Mouse (Mus musculus): ENCODE measurements at regions not wholly inside any gene's neighbourhood (a gene's known extent, or its start where the extent isn't known, plus 50 kb on each side); places are given as distances from the start of the nearest gene placed in this dataset.

DNA sequence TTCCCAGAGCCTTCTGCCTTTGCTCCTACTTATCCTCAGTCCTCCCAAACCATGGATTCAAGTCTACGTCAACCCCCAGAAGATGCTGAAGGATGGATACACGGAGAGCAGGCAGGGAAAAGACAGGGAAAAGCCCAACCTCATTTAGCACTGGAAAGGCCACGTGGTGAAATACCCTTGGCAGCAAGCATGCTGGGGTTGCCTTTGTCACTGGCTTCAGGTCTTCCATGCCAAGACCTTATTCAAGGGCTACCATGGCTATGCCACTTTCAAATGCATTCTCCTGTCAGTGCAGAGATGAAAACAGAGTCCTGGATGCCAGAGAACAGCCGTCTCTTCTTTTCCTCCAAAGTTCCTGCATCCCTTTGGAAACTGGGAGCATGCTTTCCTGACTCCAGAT is 87.8 kb upstream of the Npvf start:
- TF ChIP-seq CTCF (IDR thresholded peaks at IDR 0.05; ENCODE audit: low read depth), result no peak
- no peak for TF ChIP-seq EP300 (IDR thresholded peaks at IDR 0.05; ENCODE audit: low read depth)

All from liver, embryonic 14.5 days (tissue).